Mouse (Mus musculus): ENCODE measurements around the gene Kti12. TPM values are rescaled to one million over a fixed set of nuclear protein-coding genes. Genes with fewer than 3 reads are reported as not detected.

The Kti12 gene
- 25.4 and 29.9 TPM in 2 replicates for polyA plus RNA-seq (2012; rRNA removed)
- 38.0 and 41.0 TPM in 2 replicates for polyA plus RNA-seq (2014; fragmentation: Nextera tagmentation; extraction: Ambion mirVana)

- 0 out of 2 replicates have a peak, but pooled peaks have one; percentile 1 for TF ChIP-seq EP300 (IDR thresholded peaks at IDR 0.05; ENCODE audit: low read depth)
- no peak for TF ChIP-seq CTCF (IDR thresholded peaks at IDR 0.05; ENCODE audit: low read depth)
- Histone ChIP-seq H3K4me1 (replicated peaks; ENCODE audit: control insufficient read depth in 2 of 2, insufficient read depth in 2 of 2, low read length in 1 of 2) (peaks cover 11 to 13% of the 10 kb centered on the region in 2 experiments), H3K4me2 (ENCODE audit: low read depth) (peak within 1 kb of the TSS; percentile 74), H3K9me3 (ENCODE audit: control insufficient read depth, low read length) (no peaks in the 10 kb centered on the region), H3K4me3 (ENCODE audit: insufficient read depth in 1 of 2, low read depth in 2 of 2, low read length in 2 of 2) (peak within 1 kb of the TSS; percentile 72 to 91), H3K27ac (peak within 1 kb of the TSS; percentile 61), H3K9ac (replicated peaks) (peak within 1 kb of the TSS; percentile 81), H3K36me3 (replicated peaks; ENCODE audit: control insufficient read depth, insufficient read depth, low read depth) (peaks cover 3% of the 10 kb centered on the region; the same call in 1 of the 2 replicates), H3K27me3 (ENCODE audit: control insufficient read depth, insufficient read depth, low read length) (no peaks in the 10 kb centered on the region)
- ATAC-seq (ENCODE audit: insufficient read depth) (peak; percentile 86), DNase-seq (ENCODE audit: low read depth in 3 of 3, low spot score in 3 of 3) (peak; percentile 72 to 77 (median 75))
- WGBS (ENCODE audit: insufficient replicate concordance) = under 1% methylated on average over 72 of the region's 77 CpGs
Observed at GRCm38 (mm10) chr4:108847715-108848504, at the start of gene Kti12. Kti12 (plus strand) TSS chr4:108847785.

GRCm38 (mm10) chr4:108798083-108798830, 49.3 kb upstream of the Kti12 start:
- H3K4me2 ChIP-seq (ENCODE audit: low read depth) = no peak overlapping the region
- no peak overlapping the region for H3K27ac ChIP-seq
- no peaks in the 10 kb centered on the region for H3K4me1 ChIP-seq (replicated peaks; ENCODE audit: control insufficient read depth in 2 of 2, insufficient read depth in 2 of 2, low read length in 1 of 2)
- H3K36me3 ChIP-seq (replicated peaks; ENCODE audit: control insufficient read depth, insufficient read depth, low read depth) = no peaks in the 10 kb centered on the region
- no peak overlapping the region for H3K9ac ChIP-seq (replicated peaks)
- no peak overlapping the region for H3K4me3 ChIP-seq (ENCODE audit: insufficient read depth in 1 of 2, low read depth in 2 of 2, low read length in 2 of 2)
- WGBS (ENCODE audit: insufficient replicate concordance) = 32% methylated on average over 2 of the region's 2 CpGs
- DNase-seq (ENCODE audit: low read depth in 3 of 3, low spot score in 3 of 3) (peak; percentile 17 to 47 (median 32)), ATAC-seq (ENCODE audit: insufficient read depth) (no peak)
- H3K27me3 ChIP-seq (ENCODE audit: control insufficient read depth, insufficient read depth, low read length) = no peaks in the 10 kb centered on the region
- H3K9me3 ChIP-seq (ENCODE audit: control insufficient read depth, low read length) = no peaks in the 10 kb centered on the region
- no peak for TF ChIP-seq EP300 (IDR thresholded peaks at IDR 0.05; ENCODE audit: low read depth)
- peak; percentile 76 for TF ChIP-seq CTCF (IDR thresholded peaks at IDR 0.05; ENCODE audit: low read depth)

DNA sequence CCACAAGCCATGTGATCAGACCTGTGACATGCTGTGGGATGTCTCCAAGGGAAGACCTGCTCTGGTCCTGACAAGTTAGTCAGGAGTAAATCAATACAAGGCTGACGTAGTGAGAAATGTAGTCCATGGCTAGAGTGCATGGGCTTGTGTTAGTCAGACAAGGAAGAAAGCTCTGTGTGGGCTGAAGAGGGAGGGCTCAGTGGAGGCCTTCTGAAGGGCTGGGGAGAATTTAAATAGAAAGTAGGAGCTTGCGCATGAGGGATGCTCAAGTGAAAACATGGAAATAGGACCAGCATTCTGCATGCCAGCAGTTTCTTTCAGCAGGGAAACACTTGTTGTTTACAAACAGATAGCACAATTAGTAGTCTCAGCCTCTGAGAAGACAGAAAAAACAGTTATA, 44.0 kb upstream of the Kti12 start:
- no peaks in the 10 kb centered on the region for H3K9me3 ChIP-seq (ENCODE audit: control insufficient read depth, low read length)
- H3K27me3 ChIP-seq (ENCODE audit: control insufficient read depth, insufficient read depth, low read length) = no peaks in the 10 kb centered on the region
- 69% methylated on average over 2 of the region's 2 CpGs for WGBS (ENCODE audit: insufficient replicate concordance)
- no peak overlapping the region for H3K4me2 ChIP-seq (ENCODE audit: low read depth)
- H3K4me1 ChIP-seq (replicated peaks; ENCODE audit: control insufficient read depth in 2 of 2, insufficient read depth in 2 of 2, low read length in 1 of 2) = no peaks in the 10 kb centered on the region
- DNase-seq (ENCODE audit: low read depth in 3 of 3, low spot score in 3 of 3) (no peak), ATAC-seq (ENCODE audit: insufficient read depth) (no peak)
- TF ChIP-seq EP300 (IDR thresholded peaks at IDR 0.05; ENCODE audit: low read depth) = no peak
- no peak for TF ChIP-seq CTCF (IDR thresholded peaks at IDR 0.05; ENCODE audit: low read depth)
- H3K9ac ChIP-seq (replicated peaks) = no peak overlapping the region
- H3K4me3 ChIP-seq (ENCODE audit: insufficient read depth in 1 of 2, low read depth in 2 of 2, low read length in 2 of 2) = no peak overlapping the region
- H3K27ac ChIP-seq = no peak overlapping the region
- no peaks in the 10 kb centered on the region for H3K36me3 ChIP-seq (replicated peaks; ENCODE audit: control insufficient read depth, insufficient read depth, low read depth)

DNA sequence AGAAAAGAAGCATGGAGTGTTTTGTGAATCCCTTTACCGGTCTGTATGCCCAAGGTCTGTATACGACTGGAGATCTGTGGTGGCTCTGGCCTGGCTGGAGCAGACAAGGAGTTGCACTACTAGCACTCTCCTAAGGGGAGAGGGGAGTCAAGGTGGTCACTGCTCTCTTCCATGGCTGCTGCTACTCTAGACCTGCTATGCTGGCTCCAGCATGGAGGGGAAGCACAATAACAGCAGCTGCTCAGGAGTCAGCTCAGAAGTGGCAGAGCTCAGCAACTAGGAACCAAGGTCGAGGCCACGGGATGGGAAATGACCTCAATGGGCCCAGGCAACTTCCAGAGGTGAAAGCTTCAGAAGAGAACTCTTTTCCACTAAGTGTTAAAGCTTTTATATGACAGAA, 36.4 kb upstream of the Kti12 start:
- Histone ChIP-seq H3K27ac (no peak overlapping the region), H3K27me3 (ENCODE audit: control insufficient read depth, insufficient read depth, low read length) (no peaks in the 10 kb centered on the region), H3K9ac (replicated peaks) (no peak overlapping the region), H3K36me3 (replicated peaks; ENCODE audit: control insufficient read depth, insufficient read depth, low read depth) (no peaks in the 10 kb centered on the region), H3K4me2 (ENCODE audit: low read depth) (no peak overlapping the region), H3K4me1 (replicated peaks; ENCODE audit: control insufficient read depth in 2 of 2, insufficient read depth in 2 of 2, low read length in 1 of 2) (no peaks in the 10 kb centered on the region), H3K4me3 (ENCODE audit: insufficient read depth in 1 of 2, low read depth in 2 of 2, low read length in 2 of 2) (no peak overlapping the region), H3K9me3 (ENCODE audit: control insufficient read depth, low read length) (no peaks in the 10 kb centered on the region)
- DNase-seq (ENCODE audit: low read depth in 3 of 3, low spot score in 3 of 3) (no peak), ATAC-seq (ENCODE audit: insufficient read depth) (no peak)
- no peak for TF ChIP-seq CTCF (IDR thresholded peaks at IDR 0.05; ENCODE audit: low read depth)
- 43% methylated on average over 4 of the region's 4 CpGs for WGBS (ENCODE audit: insufficient replicate concordance)

DNA sequence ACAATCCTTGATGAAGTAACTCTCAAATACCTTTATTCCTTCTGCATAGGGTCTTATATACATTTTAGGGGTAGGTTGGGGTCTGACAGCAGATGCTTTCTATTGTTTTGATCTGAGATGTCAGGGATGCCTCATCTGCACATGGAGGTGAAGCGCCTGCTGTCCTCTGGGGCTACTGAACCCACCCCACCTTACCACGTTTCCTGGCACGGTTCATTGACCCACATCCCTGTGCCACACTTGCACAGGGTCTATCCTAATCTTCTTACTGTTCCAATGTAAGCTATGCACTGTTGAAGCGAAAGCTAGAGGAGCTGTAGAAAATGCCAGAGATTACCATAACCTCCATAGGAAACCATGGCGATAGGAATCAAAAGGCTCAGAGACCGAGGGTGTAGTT, 36.0 kb upstream of the Kti12 start:
- no peak overlapping the region for H3K9ac ChIP-seq (replicated peaks)
- WGBS (ENCODE audit: insufficient replicate concordance) = 65% methylated on average over 6 of the region's 6 CpGs
- no peaks in the 10 kb centered on the region for H3K27me3 ChIP-seq (ENCODE audit: control insufficient read depth, insufficient read depth, low read length)
- no peak overlapping the region for H3K4me3 ChIP-seq (ENCODE audit: insufficient read depth in 1 of 2, low read depth in 2 of 2, low read length in 2 of 2)
- TF ChIP-seq EP300 (IDR thresholded peaks at IDR 0.05; ENCODE audit: low read depth) = no peak
- TF ChIP-seq CTCF (IDR thresholded peaks at IDR 0.05; ENCODE audit: low read depth) = no peak
- no peak for DNase-seq (ENCODE audit: low read depth in 3 of 3, low spot score in 3 of 3)
- ATAC-seq (ENCODE audit: insufficient read depth) = no peak
- no peak overlapping the region for H3K4me2 ChIP-seq (ENCODE audit: low read depth)
- no peaks in the 10 kb centered on the region for H3K36me3 ChIP-seq (replicated peaks; ENCODE audit: control insufficient read depth, insufficient read depth, low read depth)
- no peak overlapping the region for H3K27ac ChIP-seq
- no peaks in the 10 kb centered on the region for H3K9me3 ChIP-seq (ENCODE audit: control insufficient read depth, low read length)
- no peaks in the 10 kb centered on the region for H3K4me1 ChIP-seq (replicated peaks; ENCODE audit: control insufficient read depth in 2 of 2, insufficient read depth in 2 of 2, low read length in 1 of 2)

All from liver, embryonic 14.5 days (tissue).